Mouse (Mus musculus): ENCODE data around the gene Psmb5. TPM values are rescaled to one million over a fixed set of nuclear protein-coding genes. Genes with fewer than 3 reads are reported as not detected.

Psmb5 gene
- polyA plus RNA-seq, 1 experiment from 2014 or later, result 424 TPM

DNA sequence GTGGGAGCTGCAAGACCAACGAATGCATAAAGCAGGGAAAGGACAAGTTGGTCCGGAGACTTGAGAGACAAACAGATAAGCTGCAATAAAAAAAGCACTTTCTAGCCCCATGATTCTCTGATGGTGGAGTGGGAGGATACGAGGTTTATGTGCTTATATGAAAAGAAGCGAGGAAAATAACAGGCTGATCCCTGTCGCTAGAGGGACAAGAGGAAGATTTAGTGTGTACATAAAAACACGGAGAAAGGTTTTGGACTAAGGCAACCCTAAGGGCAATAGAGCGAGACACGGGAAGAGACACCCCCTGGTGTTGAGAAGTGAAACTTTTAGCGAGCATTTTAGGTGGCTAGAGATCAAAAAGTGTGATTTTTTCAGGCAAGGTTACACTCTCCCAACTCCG is 39.8 kb downstream of the Psmb5 start:
- Histone ChIP-seq H3K4me3 (replicated peaks) (peak overlapping the region; percentile 80), H3K27me3 (no peaks in the 10 kb centered on the region), H3K4me2 (peak overlapping the region; percentile 84), H3K27ac (peak overlapping the region; percentile 95), H3K4me1 (peaks cover 43% of the 10 kb centered on the region), H3K9ac (peak overlapping the region; percentile 96), H3K9me3 (replicated peaks) (no peaks in the 10 kb centered on the region), H3K36me3 (peaks cover 14% of the 10 kb centered on the region)
- 0 out of 2 replicates have a peak, but pooled peaks have one; percentile 2 for ATAC-seq (replicated peaks; ENCODE audit: low FRiP score)
- WGBS, result 1% methylated on average over 10 of the region's 10 CpGs

- H3K4me2 ChIP-seq, result peak within 1 kb of the TSS; percentile 84
- H3K4me3 ChIP-seq (replicated peaks), result peak within 1 kb of the TSS; percentile 80
- no peaks in the 10 kb centered on the region for H3K9me3 ChIP-seq (replicated peaks)
- H3K36me3 ChIP-seq, result peaks cover 12% of the 10 kb centered on the region
- H3K9ac ChIP-seq, result peak within 1 kb of the TSS; percentile 96
- H3K27ac ChIP-seq, result peak within 1 kb of the TSS; percentile 95
- peak; percentile 79 for ATAC-seq (replicated peaks; ENCODE audit: low FRiP score)
- H3K27me3 ChIP-seq, result no peaks in the 10 kb centered on the region
- H3K4me1 ChIP-seq, result peaks cover 50% of the 10 kb centered on the region
- WGBS, result under 1% methylated on average over 66 of the region's 66 CpGs
These were observed 40.5 kb downstream of the Psmb5 start, which contains the start of gene Ajuba for GRCm38 (mm10) chr14:54577089-54577982. Gene Ajuba, minus strand, starts transcription at chr14:54577558.

DNA sequence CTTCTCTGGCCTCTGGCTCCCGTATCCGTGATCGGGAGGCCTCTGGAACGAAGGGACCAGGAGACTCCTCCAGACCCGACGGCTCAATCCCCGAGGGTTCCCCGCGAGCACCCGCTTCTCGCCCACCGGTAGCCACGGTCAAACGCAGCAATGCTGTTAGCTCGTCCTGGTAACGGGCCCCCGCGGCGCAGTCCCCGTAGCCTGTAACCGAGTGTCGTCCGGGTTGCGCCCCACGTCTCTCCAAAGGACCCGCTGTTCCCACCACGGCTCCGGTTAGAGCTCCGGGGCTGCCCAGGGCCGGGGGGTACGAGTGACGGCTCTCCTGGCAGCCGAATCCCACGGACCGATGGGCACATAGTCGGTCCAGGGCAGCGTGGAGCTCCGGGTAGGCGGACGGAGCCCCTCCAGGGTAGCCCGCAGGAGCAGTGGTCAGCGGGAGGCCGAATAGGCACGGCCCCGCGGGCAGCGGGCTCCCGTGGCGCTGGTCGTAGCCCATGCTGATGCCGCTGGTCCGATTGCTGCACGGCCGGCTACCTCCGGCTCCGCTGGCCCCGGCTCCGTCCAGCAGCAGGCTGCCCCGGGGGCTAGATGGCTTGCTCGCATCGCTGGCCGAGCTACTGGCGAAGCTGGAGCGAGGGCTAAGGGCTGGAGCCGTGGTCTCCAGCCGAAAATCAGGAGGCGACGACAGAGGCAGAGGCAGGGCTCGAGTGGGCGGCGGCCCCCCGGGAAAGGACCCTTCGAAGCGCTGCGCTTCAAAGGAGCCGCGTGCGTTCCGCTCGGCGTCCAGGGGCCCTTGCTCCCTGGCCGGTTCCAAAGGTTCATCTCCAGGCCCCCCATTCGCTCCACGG is 41.4 kb downstream of the Psmb5 start:
- ATAC-seq (replicated peaks; ENCODE audit: low FRiP score), result peak; percentile 8; the same call in 1 of the 2 replicates
- no peaks in the 10 kb centered on the region for H3K9me3 ChIP-seq (replicated peaks)
- H3K27me3 ChIP-seq, result no peaks in the 10 kb centered on the region
- H3K27ac ChIP-seq, result peak overlapping the region; percentile 95
- peaks cover 18% of the 10 kb centered on the region for H3K36me3 ChIP-seq
- H3K9ac ChIP-seq, result peak overlapping the region; percentile 96
- peak overlapping the region; percentile 84 for H3K4me2 ChIP-seq
- H3K4me3 ChIP-seq (replicated peaks), result peak overlapping the region; percentile 80
- H3K4me1 ChIP-seq, result peaks cover 59% of the 10 kb centered on the region
- WGBS, result under 1% methylated on average over 84 of the region's 84 CpGs

GRCm38 (mm10) chr14:54575631-54576030 is 42.2 kb downstream of the Psmb5 start:
- Histone ChIP-seq H3K4me3 (replicated peaks) (peak overlapping the region; percentile 80), H3K27ac (peak overlapping the region; percentile 95), H3K36me3 (peaks cover 26% of the 10 kb centered on the region), H3K27me3 (no peaks in the 10 kb centered on the region), H3K4me2 (peak overlapping the region; percentile 84), H3K4me1 (peaks cover 59% of the 10 kb centered on the region), H3K9ac (peak overlapping the region; percentile 96), H3K9me3 (replicated peaks) (no peaks in the 10 kb centered on the region)
- under 1% methylated on average over 39 of the region's 39 CpGs for WGBS
- ATAC-seq (replicated peaks; ENCODE audit: low FRiP score), result peak; percentile 31

DNA sequence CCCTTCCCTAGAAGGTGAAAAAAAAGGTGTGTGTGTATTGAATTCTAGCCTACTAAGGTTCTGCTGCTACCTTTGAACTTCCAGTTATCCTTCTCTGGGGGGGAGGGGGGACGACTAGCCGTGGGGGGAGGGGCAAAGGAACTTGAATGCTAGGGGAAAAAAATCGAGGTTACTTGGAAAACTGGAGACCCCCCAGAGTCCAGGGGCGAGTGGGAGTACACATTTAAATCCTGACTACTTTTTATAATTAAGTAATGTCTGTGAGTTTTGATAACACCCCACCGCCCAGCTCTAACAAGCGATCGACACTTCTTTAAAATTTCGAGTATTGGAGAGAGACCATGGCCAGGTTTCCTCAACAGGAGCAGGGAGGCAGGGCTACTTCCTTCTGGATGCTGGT is 42.8 kb downstream of the Psmb5 start:
- H3K27me3 ChIP-seq, result no peaks in the 10 kb centered on the region
- no peak for ATAC-seq (replicated peaks; ENCODE audit: low FRiP score)
- peak overlapping the region; percentile 96 for H3K9ac ChIP-seq
- H3K4me1 ChIP-seq, result peaks cover 62% of the 10 kb centered on the region
- H3K4me3 ChIP-seq (replicated peaks), result peak overlapping the region; percentile 80
- peak overlapping the region; percentile 95 for H3K27ac ChIP-seq
- peaks cover 32% of the 10 kb centered on the region for H3K36me3 ChIP-seq
- peak overlapping the region; percentile 84 for H3K4me2 ChIP-seq
- H3K9me3 ChIP-seq (replicated peaks), result no peaks in the 10 kb centered on the region
- WGBS, result 5% methylated on average over 8 of the region's 8 CpGs

DNA sequence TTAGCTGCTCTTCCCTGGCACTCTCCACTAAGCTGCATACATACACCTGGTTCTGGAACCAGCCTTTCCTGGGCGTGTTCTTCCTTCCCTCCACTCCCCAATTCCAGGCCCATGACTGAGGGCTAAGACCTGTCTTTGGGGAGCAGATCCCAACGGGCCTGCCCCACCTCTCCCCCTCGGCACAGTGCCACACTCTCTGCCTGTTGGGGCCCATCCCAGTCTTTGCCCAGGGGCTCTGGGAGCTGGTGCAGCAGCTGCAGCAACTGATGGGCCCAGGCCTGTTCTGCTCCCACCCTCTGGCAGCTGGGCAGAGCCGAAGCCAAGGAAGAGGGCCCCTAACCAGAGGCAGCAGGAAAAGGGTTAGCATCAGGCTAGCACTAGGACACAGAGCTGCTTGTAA is 43.6 kb downstream of the Psmb5 start:
- peak overlapping the region; percentile 44 for H3K9ac ChIP-seq

DNA sequence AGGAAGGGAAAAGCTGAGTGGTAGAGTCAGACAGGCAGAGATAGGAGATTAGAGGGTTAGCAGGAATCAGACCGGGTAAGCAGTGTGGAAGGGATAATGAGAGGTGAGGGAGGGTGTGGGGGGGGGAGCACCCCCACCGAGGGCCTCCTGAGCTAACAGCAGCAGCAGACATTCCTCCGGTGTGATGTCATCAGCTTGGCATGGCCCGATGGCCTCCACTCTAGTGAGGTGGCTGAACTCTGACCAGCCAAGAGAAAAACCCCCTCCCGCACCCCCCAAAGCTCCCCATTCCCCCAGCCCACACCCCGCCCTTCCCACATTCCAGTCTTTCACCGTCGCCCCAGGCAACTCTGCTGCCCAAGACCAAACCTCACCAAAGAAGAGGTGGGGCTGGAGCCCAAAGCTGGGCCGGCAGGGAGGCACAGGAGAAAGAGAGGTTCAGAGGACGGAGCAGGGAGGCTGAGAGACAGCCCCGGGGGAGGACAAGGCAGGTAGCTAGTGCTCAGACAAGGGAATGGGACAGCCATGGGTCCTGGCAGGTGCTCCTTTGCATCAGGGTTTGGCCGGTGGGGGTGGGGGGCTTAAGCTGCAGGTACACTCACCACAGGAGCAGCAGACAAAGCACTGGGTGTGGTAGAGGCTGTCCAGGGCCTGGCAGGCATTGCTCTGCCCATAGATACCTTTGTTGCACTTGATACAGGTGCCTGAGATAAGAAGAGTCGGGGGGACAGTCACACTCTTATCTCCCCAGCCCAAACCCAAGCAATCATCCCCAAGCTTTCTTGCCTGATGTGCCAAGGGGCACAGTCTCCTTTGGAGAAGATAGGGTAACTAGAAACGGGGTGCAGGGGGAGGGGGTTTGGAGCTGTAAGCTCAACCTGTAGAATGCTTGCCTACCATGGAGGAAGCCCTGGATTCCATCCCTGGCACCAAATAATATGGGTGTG is 44.8 kb downstream of the Psmb5 start:
- Histone ChIP-seq H3K9ac (peak overlapping the region; percentile 44), H3K27me3 (no peaks in the 10 kb centered on the region), H3K4me2 (peak overlapping the region; percentile 84), H3K9me3 (replicated peaks) (no peaks in the 10 kb centered on the region), H3K4me3 (replicated peaks) (peak overlapping the region; percentile 80), H3K27ac (peak overlapping the region; percentile 85), H3K36me3 (peaks cover 52% of the 10 kb centered on the region), H3K4me1 (peaks cover 59% of the 10 kb centered on the region)
- 24% methylated on average over 14 of the region's 14 CpGs for WGBS
- ATAC-seq (replicated peaks; ENCODE audit: low FRiP score), result peak; percentile 45

More for the DNA sequence above, 43.6 kb downstream of the Psmb5 start:
- H3K27ac ChIP-seq, result peak overlapping the region; percentile 66
- 17% methylated on average over 4 of the region's 4 CpGs for WGBS
- H3K4me3 ChIP-seq (replicated peaks), result peak overlapping the region; percentile 80
- peak overlapping the region; percentile 84 for H3K4me2 ChIP-seq
- ATAC-seq (replicated peaks; ENCODE audit: low FRiP score), result no peak
- peaks cover 64% of the 10 kb centered on the region for H3K4me1 ChIP-seq
- peaks cover 40% of the 10 kb centered on the region for H3K36me3 ChIP-seq
- no peaks in the 10 kb centered on the region for H3K9me3 ChIP-seq (replicated peaks)
- H3K27me3 ChIP-seq, result no peaks in the 10 kb centered on the region

GRCm38 (mm10) chr14:54572122-54572521 is 45.7 kb downstream of the Psmb5 start:
- Histone ChIP-seq H3K9me3 (replicated peaks) (no peaks in the 10 kb centered on the region), H3K27ac (peak overlapping the region; percentile 85), H3K27me3 (no peaks in the 10 kb centered on the region), H3K4me2 (peak overlapping the region; percentile 84; the same call in 1 of the 2 replicates), H3K4me1 (peaks cover 55% of the 10 kb centered on the region), H3K4me3 (replicated peaks) (0 out of 2 replicates have a peak overlapping the region, but pooled peaks have one; percentile 80), H3K9ac (no peak overlapping the region), H3K36me3 (peaks cover 61% of the 10 kb centered on the region)
- no peak for ATAC-seq (replicated peaks; ENCODE audit: low FRiP score)
- 62% methylated on average over 4 of the region's 4 CpGs for WGBS

GRCm38 (mm10) chr14:54569451-54570392 is 48.1 kb downstream of the Psmb5 start:
- H3K9me3 ChIP-seq (replicated peaks), result no peaks in the 10 kb centered on the region
- H3K36me3 ChIP-seq, result peaks cover 72% of the 10 kb centered on the region
- WGBS, result 62% methylated on average over 17 of the region's 17 CpGs
- no peaks in the 10 kb centered on the region for H3K27me3 ChIP-seq
- H3K4me2 ChIP-seq, result no peak overlapping the region
- H3K27ac ChIP-seq, result peak overlapping the region; percentile 24; the same call in 1 of the 2 replicates
- H3K9ac ChIP-seq, result no peak overlapping the region
- peaks cover 47% of the 10 kb centered on the region for H3K4me1 ChIP-seq
- no peak overlapping the region; the same call in 1 of the 2 replicates for H3K4me3 ChIP-seq (replicated peaks)
- no peak for ATAC-seq (replicated peaks; ENCODE audit: low FRiP score)

GRCm38 (mm10) chr14:54568694-54569414 is 49.0 kb downstream of the Psmb5 start:
- no peaks in the 10 kb centered on the region for H3K9me3 ChIP-seq (replicated peaks)
- no peak overlapping the region for H3K9ac ChIP-seq
- H3K4me1 ChIP-seq, result peaks cover 38% of the 10 kb centered on the region
- WGBS, result 69% methylated on average over 15 of the region's 15 CpGs
- no peak overlapping the region for H3K4me2 ChIP-seq
- no peak for ATAC-seq (replicated peaks; ENCODE audit: low FRiP score)
- H3K4me3 ChIP-seq (replicated peaks), result no peak overlapping the region; the same call in 1 of the 2 replicates
- H3K27ac ChIP-seq, result peak overlapping the region; percentile 24; the same call in 1 of the 2 replicates
- no peaks in the 10 kb centered on the region for H3K27me3 ChIP-seq
- peaks cover 72% of the 10 kb centered on the region for H3K36me3 ChIP-seq

All from kidney, embryonic 15.5 days (tissue).